Mouse (Mus musculus): ENCODE data around the gene Tmed9.

GRCm38 (mm10) chr13:55525733-55526553 is 47.6 kb upstream of the Tmed9 start:
- TF ChIP-seq EP300 (IDR thresholded peaks at IDR 0.05; ENCODE audit: low read length) (no peak), CTCF (conservative IDR thresholded peaks at IDR 0.05 in 1 of 2, IDR thresholded peaks at IDR 0.05 in 1 of 2; ENCODE audit: low read depth in 2 of 2, low read length in 2 of 2) (no peak)

All from CH12.LX (cell line).